7 mouse cellular contexts compared by ENCODE assay signal in the genomic region with DNA sequence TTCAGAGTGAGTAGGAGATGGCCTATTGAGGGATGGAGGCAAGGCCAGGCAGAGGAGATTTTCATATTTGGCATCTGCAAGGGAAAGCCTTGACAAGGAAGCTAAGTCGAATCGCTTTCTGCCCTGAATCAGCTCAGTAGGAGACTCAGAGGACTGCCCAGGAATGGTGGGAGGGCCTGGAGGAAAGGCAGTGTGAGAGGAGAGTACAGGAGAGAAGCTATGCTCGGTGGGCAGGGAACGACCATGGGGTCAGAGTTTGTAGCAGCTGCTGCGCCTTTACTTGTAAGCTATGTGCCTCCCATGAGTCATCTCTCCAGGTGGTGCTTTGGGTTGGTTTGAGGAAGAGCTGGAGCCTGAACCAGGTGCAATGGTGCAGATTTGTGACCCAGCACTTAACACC. TPM values are rescaled to one million over a fixed set of nuclear protein-coding genes. Genes with fewer than 3 reads are reported as not detected.
DNase-seq lines count a peak whose midpoint lies in the region; ATAC-seq and TF ChIP-seq lines count a peak whose summit lies in the region.

No protein-coding gene starts in this region.

- ATAC-seq in lung, embryonic 14.5 days (ENCODE audit: insufficient read depth) = no peak
- no peak for ATAC-seq in forebrain, embryonic 11.5 days (replicated peaks; ENCODE audit: low FRiP score)
- ATAC-seq in limb, embryonic 11.5 days (ENCODE audit: insufficient number of reproducible peaks, low FRiP score, low TSS enrichment, low read depth) = no peak

- TF ChIP-seq POLR2A in olfactory bulb, adult 2 months (IDR thresholded peaks at IDR 0.05; ENCODE audit: insufficient read depth, low read depth, low read length) = no peak

- H3K4me1 ChIP-seq in lung, embryonic 14.5 days (ENCODE audit: insufficient read depth) = peaks cover 10% of the 10 kb centered on the region
- H3K4me1 ChIP-seq in forebrain, embryonic 11.5 days (replicated peaks; ENCODE audit: control insufficient read depth, insufficient read depth, low read length) = peaks cover 2% of the 10 kb centered on the region; the same call in 1 of the 2 replicates
- H3K4me1 ChIP-seq in limb, embryonic 11.5 days (ENCODE audit: control insufficient read depth, insufficient read depth, low read length) = peaks cover 9% of the 10 kb centered on the region
- H3K4me1 ChIP-seq in olfactory bulb, adult 2 months (ENCODE audit: control insufficient read depth, insufficient read depth, low read length) = peaks cover 15% of the 10 kb centered on the region

- H3K9ac ChIP-seq in lung, embryonic 14.5 days = 0 out of 2 replicates have a peak overlapping the region, but pooled peaks have one; percentile 99
- H3K9ac ChIP-seq in forebrain, embryonic 11.5 days (ENCODE audit: low read length) = no peak overlapping the region
- no peak overlapping the region for H3K9ac ChIP-seq in limb, embryonic 11.5 days (ENCODE audit: low read length)

- H3K4me2 ChIP-seq in lung, embryonic 14.5 days = peak overlapping the region; percentile 95
- H3K4me2 ChIP-seq in forebrain, embryonic 11.5 days (ENCODE audit: low read depth, low read length, severe bottlenecking) = peak overlapping the region; percentile 87
- peak overlapping the region; percentile 80 for H3K4me2 ChIP-seq in limb, embryonic 11.5 days (ENCODE audit: low read depth, severe bottlenecking)

- TF ChIP-seq CTCF in lung, embryonic 14.5 days (IDR thresholded peaks at IDR 0.05; ENCODE audit: low read depth) = no peak
- no peak for TF ChIP-seq CTCF in olfactory bulb, adult 2 months (IDR thresholded peaks at IDR 0.05; ENCODE audit: insufficient read depth, low read depth, low read length)

- no peaks in the 10 kb centered on the region for H3K27me3 ChIP-seq in lung, embryonic 14.5 days (ENCODE audit: insufficient read depth, low read length)
- no peaks in the 10 kb centered on the region for H3K27me3 ChIP-seq in forebrain, embryonic 11.5 days (ENCODE audit: control insufficient read depth, insufficient read depth, low read length)
- H3K27me3 ChIP-seq in limb, embryonic 11.5 days (ENCODE audit: control insufficient read depth, insufficient read depth, low read length) = no peaks in the 10 kb centered on the region

- no peak overlapping the region for H3K27ac ChIP-seq in lung, embryonic 14.5 days (ENCODE audit: low read depth)
- no peak overlapping the region for H3K27ac ChIP-seq in forebrain, embryonic 11.5 days (ENCODE audit: low read depth, low read length)
- no peak overlapping the region for H3K27ac ChIP-seq in limb, embryonic 11.5 days (replicated peaks; ENCODE audit: low read depth, low read length)
- 0 out of 2 replicates have a peak overlapping the region, but pooled peaks have one; percentile 12 for H3K27ac ChIP-seq in olfactory bulb, adult 2 months (ENCODE audit: insufficient read depth, low read depth, low read length)

- H3K4me3 ChIP-seq in lung, embryonic 14.5 days (ENCODE audit: low read depth, low read length) = peak overlapping the region; percentile 100
- H3K4me3 ChIP-seq in forebrain, embryonic 11.5 days (ENCODE audit: low read depth, low read length) = no peak overlapping the region; the same call in 1 of the 2 replicates
- no peak overlapping the region for H3K4me3 ChIP-seq in limb, embryonic 11.5 days (ENCODE audit: low read depth, low read length)
- no peak overlapping the region for H3K4me3 ChIP-seq in olfactory bulb, adult 2 months (ENCODE audit: insufficient read depth, low read depth, low read length)

- H3K9me3 ChIP-seq in lung, embryonic 14.5 days (ENCODE audit: low read depth, low read length) = no peaks in the 10 kb centered on the region
- H3K9me3 ChIP-seq in forebrain, embryonic 11.5 days (ENCODE audit: control insufficient read depth, low read length) = no peaks in the 10 kb centered on the region
- H3K9me3 ChIP-seq in limb, embryonic 11.5 days (ENCODE audit: control insufficient read depth, low read length) = no peaks in the 10 kb centered on the region

- DNase-seq in lung, embryonic 14.5 days = no peak
- DNase-seq in lung, adult 18-20 months = no peak
- peak; percentile 54 for DNase-seq in forebrain, embryonic 11.5 days (ENCODE audit: low spot score)
- DNase-seq in limb, embryonic 11.5 days (ENCODE audit: low spot score) = no peak
- DNase-seq in layer of hippocampus, postnatal 25 days (ENCODE audit: extremely low spot score in 1 of 2, low spot score in 1 of 2) = no peak
- no peak for DNase-seq in lung, postnatal 14 days

- 49% methylated on average over 5 of the region's 5 CpGs for WGBS in lung, embryonic 14.5 days
- WGBS in forebrain, embryonic 11.5 days = 60% methylated on average over 5 of the region's 5 CpGs
- 42% methylated on average over 5 of the region's 5 CpGs for WGBS in limb, embryonic 11.5 days
- WGBS in olfactory bulb, adult 2 months = 39% methylated on average over 5 of the region's 5 CpGs

- peaks cover 12% of the 10 kb centered on the region; the same call in 1 of the 2 replicates for H3K36me3 ChIP-seq in lung, embryonic 14.5 days (ENCODE audit: insufficient read depth)
- H3K36me3 ChIP-seq in forebrain, embryonic 11.5 days (ENCODE audit: control insufficient read depth, insufficient read depth, low read length) = no peaks in the 10 kb centered on the region
- no peaks in the 10 kb centered on the region; the same call in 1 of the 2 replicates for H3K36me3 ChIP-seq in limb, embryonic 11.5 days (ENCODE audit: control insufficient read depth, insufficient read depth, low read length)

RNA-seq across cellular contexts. Expression of gene Ewsr1, which starts 1.7 kb away (rescaled TPM):
- polyA plus RNA-seq in lung, embryonic 14.5 days (2014; fragmentation: Nextera tagmentation; extraction: Ambion mirVana) = 398 and 449 TPM in 2 replicates
- 509 and 539 TPM in 2 replicates for polyA plus RNA-seq in forebrain, embryonic 11.5 days (2014; fragmentation: Nextera tagmentation; extraction: Ambion mirVana)
- 497 and 511 TPM in 2 replicates for polyA plus RNA-seq in limb, embryonic 11.5 days (2014; fragmentation: Nextera tagmentation; extraction: Ambion mirVana)
- polyA plus RNA-seq in olfactory bulb, adult 2 months (2012; ENCODE audit: insufficient read depth, insufficient read length, low replicate concordance, missing spikeins) = 1,053 and 1,293 TPM in 2 replicates
- total RNA-seq in layer of hippocampus, postnatal 25 days (2021) = 100 to 1,000 TPM; 260 to 353 TPM

RNA-seq across cellular contexts. Expression of gene Rhbdd3, which starts 2.1 kb away (rescaled TPM):
- 27.9 and 29.9 TPM in 2 replicates for polyA plus RNA-seq in lung, embryonic 14.5 days (2014; fragmentation: Nextera tagmentation; extraction: Ambion mirVana)
- polyA plus RNA-seq in forebrain, embryonic 11.5 days (2014; fragmentation: Nextera tagmentation; extraction: Ambion mirVana) = 26.5 and 34.4 TPM in 2 replicates
- polyA plus RNA-seq in limb, embryonic 11.5 days (2014; fragmentation: Nextera tagmentation; extraction: Ambion mirVana) = 19.3 and 20.5 TPM in 2 replicates
- polyA plus RNA-seq in olfactory bulb, adult 2 months (2012; ENCODE audit: insufficient read depth, insufficient read length, low replicate concordance, missing spikeins) = not detected in 2 replicates
- 10 to 100 TPM; 20.7 to 23.6 TPM for total RNA-seq in layer of hippocampus, postnatal 25 days (2021)

RNA-seq across cellular contexts. Expression of gene Gas2l1, which starts 35.7 kb away (rescaled TPM):
- 33.2 and 36.3 TPM in 2 replicates for polyA plus RNA-seq in lung, embryonic 14.5 days (2014; fragmentation: Nextera tagmentation; extraction: Ambion mirVana)
- polyA plus RNA-seq in forebrain, embryonic 11.5 days (2014; fragmentation: Nextera tagmentation; extraction: Ambion mirVana) = 36.3 and 39.7 TPM in 2 replicates
- polyA plus RNA-seq in limb, embryonic 11.5 days (2014; fragmentation: Nextera tagmentation; extraction: Ambion mirVana) = 30.3 and 34.2 TPM in 2 replicates
- not detected in 2 replicates for polyA plus RNA-seq in olfactory bulb, adult 2 months (2012; ENCODE audit: insufficient read depth, insufficient read length, low replicate concordance, missing spikeins)
- total RNA-seq in layer of hippocampus, postnatal 25 days (2021) = 10 to 100 TPM; 92.4 to 95.2 TPM

RNA-seq across cellular contexts. Expression of gene Rasl10a, which starts 42.9 kb away (rescaled TPM):
- polyA plus RNA-seq in lung, embryonic 14.5 days (2014; fragmentation: Nextera tagmentation; extraction: Ambion mirVana) = 0.75 and 0.78 TPM in 2 replicates
- polyA plus RNA-seq in forebrain, embryonic 11.5 days (2014; fragmentation: Nextera tagmentation; extraction: Ambion mirVana) = 0.23 and 0.99 TPM in 2 replicates
- polyA plus RNA-seq in limb, embryonic 11.5 days (2014; fragmentation: Nextera tagmentation; extraction: Ambion mirVana) = 0.84 and 0.91 TPM in 2 replicates
- polyA plus RNA-seq in olfactory bulb, adult 2 months (2012; ENCODE audit: insufficient read depth, insufficient read length, low replicate concordance, missing spikeins) = not detected in 2 replicates
- total RNA-seq in layer of hippocampus, postnatal 25 days (2021) = 10 to 100 TPM; 76.8 to 94.0 TPM

RNA-seq across cellular contexts. Expression of gene Emid1, which starts 51.3 kb away (rescaled TPM):
- polyA plus RNA-seq in lung, embryonic 14.5 days (2014; fragmentation: Nextera tagmentation; extraction: Ambion mirVana) = 50.7 and 52.1 TPM in 2 replicates
- 22.2 TPM in 2 replicates for polyA plus RNA-seq in forebrain, embryonic 11.5 days (2014; fragmentation: Nextera tagmentation; extraction: Ambion mirVana)
- 9.9 and 11.5 TPM in 2 replicates for polyA plus RNA-seq in limb, embryonic 11.5 days (2014; fragmentation: Nextera tagmentation; extraction: Ambion mirVana)
- not detected in 2 replicates for polyA plus RNA-seq in olfactory bulb, adult 2 months (2012; ENCODE audit: insufficient read depth, insufficient read length, low replicate concordance, missing spikeins)
- 10 to 100 TPM in 1 of 2 experiments, 1 to 10 TPM in 1; 8.8 to 10.6 TPM for total RNA-seq in layer of hippocampus, postnatal 25 days (2021)
